Mouse (Mus musculus): ENCODE results near the gene Micall1. TPM values are rescaled to one million over a fixed set of nuclear protein-coding genes. Genes with fewer than 3 reads are reported as not detected.

The Micall1 gene
- polyA plus RNA-seq, 1 experiment from 2014 or later = 12.5 TPM

- 81% methylated on average over 8 of the region's 8 CpGs for WGBS
- peak overlapping the region; percentile 59; the same call in 1 of the 2 replicates for H3K27ac ChIP-seq (ENCODE audit: low read length)
- no peak for ATAC-seq (ENCODE audit: insufficient number of reproducible peaks, insufficient read depth, low FRiP score, low read depth)
These were observed 43.2 kb downstream of the Micall1 start for GRCm38 (mm10) chr15:79151881-79152280.

DNA sequence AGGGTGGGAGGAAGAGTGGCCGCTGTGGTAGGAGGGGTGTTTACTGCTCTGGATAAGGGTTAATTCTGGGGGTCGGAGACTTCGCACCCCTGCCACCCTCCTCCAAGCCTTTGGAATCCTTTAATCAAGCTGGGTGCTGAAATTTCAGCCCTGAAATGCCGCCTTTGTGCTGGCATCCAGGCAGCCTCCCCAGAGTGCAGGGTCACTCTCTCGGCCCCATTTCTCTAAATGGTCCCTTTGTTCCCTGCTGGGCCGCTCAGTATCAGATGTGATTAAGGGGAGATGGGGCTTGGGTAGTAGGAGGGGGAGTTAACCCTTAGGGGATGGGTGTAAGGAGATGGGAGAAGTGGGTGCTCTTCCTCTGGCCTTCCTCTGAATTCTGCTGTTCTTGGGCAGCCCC is 44.0 kb downstream of the Micall1 start:
- no peak overlapping the region for H3K27ac ChIP-seq (ENCODE audit: low read length)
- H3K4me2 ChIP-seq (replicated peaks; ENCODE audit: low read depth, low read length) = no peak overlapping the region
- no peaks in the 10 kb centered on the region for H3K9me3 ChIP-seq (ENCODE audit: control insufficient read depth, low read depth, low read length)
- WGBS = 51% methylated on average over 6 of the region's 6 CpGs
- no peak overlapping the region for H3K9ac ChIP-seq (replicated peaks; ENCODE audit: low read depth, low read length)
- ATAC-seq (ENCODE audit: insufficient number of reproducible peaks, insufficient read depth, low FRiP score, low read depth) = no peak
- no peaks in the 10 kb centered on the region for H3K27me3 ChIP-seq (ENCODE audit: control insufficient read depth, insufficient read depth, low read length)
- no peaks in the 10 kb centered on the region for H3K4me1 ChIP-seq (ENCODE audit: control insufficient read depth, insufficient read depth, low read length)
- no peak overlapping the region for H3K4me3 ChIP-seq (ENCODE audit: low read depth, low read length)
- peaks cover 22% of the 10 kb centered on the region for H3K36me3 ChIP-seq (ENCODE audit: control insufficient read depth, insufficient read depth, low read length)

More at GRCm38 (mm10) chr15:79151881-79152280, 43.2 kb downstream of the Micall1 start:
- H3K36me3 ChIP-seq (ENCODE audit: control insufficient read depth, insufficient read depth, low read length) = peaks cover 30% of the 10 kb centered on the region
- no peaks in the 10 kb centered on the region for H3K27me3 ChIP-seq (ENCODE audit: control insufficient read depth, insufficient read depth, low read length)
- no peak overlapping the region for H3K4me3 ChIP-seq (ENCODE audit: low read depth, low read length)
- H3K4me2 ChIP-seq (replicated peaks; ENCODE audit: low read depth, low read length) = no peak overlapping the region
- no peaks in the 10 kb centered on the region for H3K9me3 ChIP-seq (ENCODE audit: control insufficient read depth, low read depth, low read length)
- H3K4me1 ChIP-seq (ENCODE audit: control insufficient read depth, insufficient read depth, low read length) = no peaks in the 10 kb centered on the region
- no peak overlapping the region for H3K9ac ChIP-seq (replicated peaks; ENCODE audit: low read depth, low read length)

DNA sequence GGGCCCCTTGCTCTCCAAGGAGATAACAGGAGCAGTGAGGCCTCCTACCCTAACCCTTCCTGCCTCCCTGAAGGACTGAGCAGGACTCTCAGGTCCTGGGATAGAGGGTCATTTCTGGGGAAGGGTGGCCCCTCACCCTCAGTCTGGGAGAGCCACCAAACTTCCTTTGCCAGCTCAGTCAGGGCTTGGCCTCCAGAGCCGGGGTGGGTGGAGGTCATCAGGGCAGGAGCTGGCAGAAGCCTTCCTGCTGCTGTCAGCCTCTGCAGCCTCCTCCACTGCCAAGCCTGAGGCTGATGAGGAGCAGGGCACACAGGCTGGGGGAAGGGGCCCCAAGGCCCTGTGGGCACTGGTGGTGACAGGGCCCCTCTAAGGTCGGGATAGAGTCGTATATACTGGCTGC is 46.9 kb downstream of the Micall1 start:
- Histone ChIP-seq H3K36me3 (ENCODE audit: control insufficient read depth, insufficient read depth, low read length) (peaks cover 15% of the 10 kb centered on the region), H3K4me2 (replicated peaks; ENCODE audit: low read depth, low read length) (no peak overlapping the region), H3K4me1 (ENCODE audit: control insufficient read depth, insufficient read depth, low read length) (no peaks in the 10 kb centered on the region), H3K9me3 (ENCODE audit: control insufficient read depth, low read depth, low read length) (no peaks in the 10 kb centered on the region), H3K27me3 (ENCODE audit: control insufficient read depth, insufficient read depth, low read length) (no peaks in the 10 kb centered on the region; the same call in 1 of the 2 replicates), H3K27ac (ENCODE audit: low read length) (no peak overlapping the region), H3K4me3 (ENCODE audit: low read depth, low read length) (no peak overlapping the region), H3K9ac (replicated peaks; ENCODE audit: low read depth, low read length) (no peak overlapping the region)
- no peak for ATAC-seq (ENCODE audit: insufficient number of reproducible peaks, insufficient read depth, low FRiP score, low read depth)
- 34% methylated on average over 3 of the region's 3 CpGs for WGBS

GRCm38 (mm10) chr15:79162301-79162700 is 53.6 kb downstream of the Micall1 start:
- Histone ChIP-seq H3K4me3 (ENCODE audit: low read depth, low read length) (no peak overlapping the region; the same call in 1 of the 2 replicates), H3K9me3 (ENCODE audit: control insufficient read depth, low read depth, low read length) (no peaks in the 10 kb centered on the region), H3K27ac (ENCODE audit: low read length) (no peak overlapping the region), H3K9ac (replicated peaks; ENCODE audit: low read depth, low read length) (no peak overlapping the region), H3K4me1 (ENCODE audit: control insufficient read depth, insufficient read depth, low read length) (no peaks in the 10 kb centered on the region), H3K36me3 (ENCODE audit: control insufficient read depth, insufficient read depth, low read length) (no peaks in the 10 kb centered on the region), H3K27me3 (ENCODE audit: control insufficient read depth, insufficient read depth, low read length) (peaks cover 32% of the 10 kb centered on the region), H3K4me2 (replicated peaks; ENCODE audit: low read depth, low read length) (no peak overlapping the region)
- ATAC-seq (ENCODE audit: insufficient number of reproducible peaks, insufficient read depth, low FRiP score, low read depth) = no peak
- WGBS = 72% methylated on average over 7 of the region's 7 CpGs

- 37% methylated on average over 14 of the region's 14 CpGs for WGBS
- no peaks in the 10 kb centered on the region for H3K9me3 ChIP-seq (ENCODE audit: control insufficient read depth, low read depth, low read length)
- no peaks in the 10 kb centered on the region for H3K4me1 ChIP-seq (ENCODE audit: control insufficient read depth, insufficient read depth, low read length)
- H3K4me2 ChIP-seq (replicated peaks; ENCODE audit: low read depth, low read length) = no peak overlapping the region
- no peak overlapping the region; the same call in 1 of the 2 replicates for H3K27ac ChIP-seq (ENCODE audit: low read length)
- H3K27me3 ChIP-seq (ENCODE audit: control insufficient read depth, insufficient read depth, low read length) = peaks cover 32% of the 10 kb centered on the region
- H3K9ac ChIP-seq (replicated peaks; ENCODE audit: low read depth, low read length) = no peak overlapping the region; the same call in 1 of the 2 replicates
- peak overlapping the region; percentile 24; the same call in 1 of the 2 replicates for H3K4me3 ChIP-seq (ENCODE audit: low read depth, low read length)
- ATAC-seq (ENCODE audit: insufficient number of reproducible peaks, insufficient read depth, low FRiP score, low read depth) = no peak
- no peaks in the 10 kb centered on the region for H3K36me3 ChIP-seq (ENCODE audit: control insufficient read depth, insufficient read depth, low read length)
These were observed 54.1 kb downstream of the Micall1 start for GRCm38 (mm10) chr15:79162822-79163221.

- no peaks in the 10 kb centered on the region for H3K4me1 ChIP-seq (ENCODE audit: control insufficient read depth, insufficient read depth, low read length)
- H3K9ac ChIP-seq (replicated peaks; ENCODE audit: low read depth, low read length) = no peak overlapping the region
- H3K36me3 ChIP-seq (ENCODE audit: control insufficient read depth, insufficient read depth, low read length) = no peaks in the 10 kb centered on the region
- peaks cover 32% of the 10 kb centered on the region for H3K27me3 ChIP-seq (ENCODE audit: control insufficient read depth, insufficient read depth, low read length)
- WGBS = 7% methylated on average over 12 of the region's 15 CpGs
- no peaks in the 10 kb centered on the region for H3K9me3 ChIP-seq (ENCODE audit: control insufficient read depth, low read depth, low read length)
- peak overlapping the region; percentile 24; the same call in 1 of the 2 replicates for H3K4me3 ChIP-seq (ENCODE audit: low read depth, low read length)
- peak; percentile 24; the same call in 1 of the 2 replicates for ATAC-seq (ENCODE audit: insufficient number of reproducible peaks, insufficient read depth, low FRiP score, low read depth)
- no peak overlapping the region for H3K4me2 ChIP-seq (replicated peaks; ENCODE audit: low read depth, low read length)
- H3K27ac ChIP-seq (ENCODE audit: low read length) = no peak overlapping the region
These were observed 55.6 kb downstream of the Micall1 start for GRCm38 (mm10) chr15:79164251-79164650.

DNA sequence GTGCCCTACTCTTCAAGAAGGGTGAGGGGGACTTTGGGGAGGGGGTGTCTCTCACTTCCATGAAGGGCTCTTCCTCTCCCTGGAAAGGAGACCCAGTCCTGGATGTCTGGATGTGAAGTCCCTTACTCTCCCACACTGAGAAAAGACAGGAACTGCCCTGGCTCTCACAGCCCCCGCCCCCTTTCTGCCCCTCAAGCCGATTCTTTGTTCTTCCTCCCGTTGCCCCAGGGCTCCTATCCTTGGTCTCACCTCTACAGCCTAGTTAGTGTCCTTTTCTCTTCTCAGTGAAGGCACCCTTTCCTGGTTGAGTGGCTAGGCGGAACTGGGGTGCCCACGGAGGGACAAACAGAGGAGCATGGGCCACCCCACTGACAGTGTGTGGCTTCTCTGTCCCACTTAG is 56.4 kb downstream of the Micall1 start, which contains the start of gene Sox10:
Sox10 (minus strand) TSS at position 101 of the 400 bp plus-strand sequence.
- no peak for ATAC-seq (ENCODE audit: insufficient number of reproducible peaks, insufficient read depth, low FRiP score, low read depth)
- no peaks in the 10 kb centered on the region for H3K9me3 ChIP-seq (ENCODE audit: control insufficient read depth, low read depth, low read length)
- H3K27me3 ChIP-seq (ENCODE audit: control insufficient read depth, insufficient read depth, low read length) = peaks cover 32% of the 10 kb centered on the region
- H3K27ac ChIP-seq (ENCODE audit: low read length) = peak within 1 kb of the TSS; percentile 50; the same call in 1 of the 2 replicates
- H3K4me2 ChIP-seq (replicated peaks; ENCODE audit: low read depth, low read length) = no peak within 1 kb of the TSS
- peak within 1 kb of the TSS; percentile 24; the same call in 1 of the 2 replicates for H3K4me3 ChIP-seq (ENCODE audit: low read depth, low read length)
- H3K36me3 ChIP-seq (ENCODE audit: control insufficient read depth, insufficient read depth, low read length) = no peaks in the 10 kb centered on the region
- H3K4me1 ChIP-seq (ENCODE audit: control insufficient read depth, insufficient read depth, low read length) = no peaks in the 10 kb centered on the region
- WGBS = 55% methylated on average over 5 of the region's 5 CpGs
- no peak within 1 kb of the TSS for H3K9ac ChIP-seq (replicated peaks; ENCODE audit: low read depth, low read length)

- Histone ChIP-seq H3K4me3 (ENCODE audit: low read depth, low read length) (no peak overlapping the region), H3K4me2 (replicated peaks; ENCODE audit: low read depth, low read length) (no peak overlapping the region), H3K27ac (ENCODE audit: low read length) (no peak overlapping the region), H3K9ac (replicated peaks; ENCODE audit: low read depth, low read length) (no peak overlapping the region), H3K36me3 (ENCODE audit: control insufficient read depth, insufficient read depth, low read length) (no peaks in the 10 kb centered on the region), H3K27me3 (ENCODE audit: control insufficient read depth, insufficient read depth, low read length) (peaks cover 32% of the 10 kb centered on the region), H3K9me3 (ENCODE audit: control insufficient read depth, low read depth, low read length) (no peaks in the 10 kb centered on the region), H3K4me1 (ENCODE audit: control insufficient read depth, insufficient read depth, low read length) (no peaks in the 10 kb centered on the region)
- ATAC-seq (ENCODE audit: insufficient number of reproducible peaks, insufficient read depth, low FRiP score, low read depth) = no peak
- WGBS = 45% methylated on average over 8 of the region's 8 CpGs
These were observed 58.0 kb downstream of the Micall1 start for GRCm38 (mm10) chr15:79166712-79167111.

DNA sequence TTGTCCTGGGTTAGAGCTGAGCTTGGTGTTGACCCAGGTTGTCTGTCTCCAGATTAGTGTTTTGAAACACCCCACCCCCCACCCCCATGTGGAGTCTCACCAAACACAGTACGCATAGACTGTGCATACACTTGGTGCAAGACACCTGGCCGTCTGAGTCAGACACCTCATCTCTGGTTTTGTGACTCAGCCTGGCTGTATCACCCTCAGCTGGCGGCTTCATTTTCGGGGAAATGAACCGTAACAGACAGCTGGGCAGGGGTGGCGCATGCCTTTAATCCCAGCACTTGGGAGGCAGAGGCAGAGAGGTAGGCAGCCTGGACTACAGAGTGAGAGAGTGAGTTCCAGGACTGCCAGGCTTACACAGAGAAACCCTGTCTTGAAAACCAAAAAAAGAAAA is 68.2 kb downstream of the Micall1 start:
- no peaks in the 10 kb centered on the region for H3K36me3 ChIP-seq (ENCODE audit: control insufficient read depth, insufficient read depth, low read length)
- H3K9ac ChIP-seq (replicated peaks; ENCODE audit: low read depth, low read length) = no peak overlapping the region
- no peaks in the 10 kb centered on the region for H3K27me3 ChIP-seq (ENCODE audit: control insufficient read depth, insufficient read depth, low read length)
- no peak for ATAC-seq (ENCODE audit: insufficient number of reproducible peaks, insufficient read depth, low FRiP score, low read depth)
- H3K4me1 ChIP-seq (ENCODE audit: control insufficient read depth, insufficient read depth, low read length) = no peaks in the 10 kb centered on the region
- no peaks in the 10 kb centered on the region for H3K9me3 ChIP-seq (ENCODE audit: control insufficient read depth, low read depth, low read length)
- H3K4me3 ChIP-seq (ENCODE audit: low read depth, low read length) = no peak overlapping the region
- no peak overlapping the region for H3K4me2 ChIP-seq (replicated peaks; ENCODE audit: low read depth, low read length)
- 58% methylated on average over 6 of the region's 6 CpGs for WGBS
- H3K27ac ChIP-seq (ENCODE audit: low read length) = no peak overlapping the region
